Comparison of ENCODE assay signal across 8 mouse cellular contexts in genomic region chr2:144166102-144166750, GRCm38 (mm10).
A peak's percentile ranks its signal among the peaks of the same experiment; 100 is the strongest.
DNase-seq lines count a peak whose midpoint lies in the region; ATAC-seq lines count a peak whose summit lies in the region.

No protein-coding gene starts in this region.

- peak overlapping the region; percentile 86 for H3K9ac ChIP-seq in kidney, embryonic 16.5 days (replicated peaks; ENCODE audit: low read length)
- H3K9ac ChIP-seq in neural tube, embryonic 11.5 days (ENCODE audit: low read length): peak overlapping the region; percentile 82

- DNase-seq in kidney, adult 18-20 months: no peak
- peak; percentile 42 for DNase-seq in embryonic facial prominence, embryonic 10.5 days (ENCODE audit: low spot score)
- peak; percentile 48 for DNase-seq in induced T-regulatory cell, adult 2 months (ENCODE audit: low read depth)
- no peak for DNase-seq in neural tube, embryonic 11.5 days (ENCODE audit: low spot score)
- no peak for DNase-seq in B cell, adult 2 months
- DNase-seq in cerebellum, postnatal 25 days: no peak
- DNase-seq in thymus, postnatal 36 days: no peak

- H3K9me3 ChIP-seq in kidney, embryonic 16.5 days (ENCODE audit: low read length): no peaks in the 10 kb centered on the region
- H3K9me3 ChIP-seq in embryonic facial prominence, embryonic 10.5 days: no peaks in the 10 kb centered on the region
- no peaks in the 10 kb centered on the region; the same call in 1 of the 2 replicates for H3K9me3 ChIP-seq in neural tube, embryonic 11.5 days (ENCODE audit: control insufficient read depth, low read length)

- H3K4me2 ChIP-seq in kidney, embryonic 16.5 days (replicated peaks; ENCODE audit: low read depth, low read length): peak overlapping the region; percentile 83
- H3K4me2 ChIP-seq in neural tube, embryonic 11.5 days (ENCODE audit: low read depth): peak overlapping the region; percentile 93

- H3K4me3 ChIP-seq in kidney, embryonic 16.5 days (ENCODE audit: low read length): peak overlapping the region; percentile 75
- peak overlapping the region; percentile 75 for H3K4me3 ChIP-seq in embryonic facial prominence, embryonic 10.5 days
- H3K4me3 ChIP-seq in neural tube, embryonic 11.5 days (ENCODE audit: low read depth, low read length): peak overlapping the region; percentile 54

- ATAC-seq in kidney, embryonic 16.5 days (ENCODE audit: low FRiP score, low TSS enrichment): no peak
- no peak for ATAC-seq in neural tube, embryonic 11.5 days (ENCODE audit: insufficient read depth, low FRiP score, low TSS enrichment)

- peaks cover 58% of the 10 kb centered on the region for H3K4me1 ChIP-seq in kidney, embryonic 16.5 days (ENCODE audit: insufficient read depth, low read length)
- H3K4me1 ChIP-seq in embryonic facial prominence, embryonic 10.5 days: peaks cover 33% of the 10 kb centered on the region
- H3K4me1 ChIP-seq in neural tube, embryonic 11.5 days (ENCODE audit: control insufficient read depth, insufficient read depth, low read length): peaks cover 3% of the 10 kb centered on the region; the same call in 1 of the 2 replicates

- H3K36me3 ChIP-seq in kidney, embryonic 16.5 days (ENCODE audit: insufficient read depth, low read length): no peaks in the 10 kb centered on the region
- H3K36me3 ChIP-seq in embryonic facial prominence, embryonic 10.5 days (replicated peaks): no peaks in the 10 kb centered on the region
- H3K36me3 ChIP-seq in neural tube, embryonic 11.5 days (ENCODE audit: control insufficient read depth, insufficient read depth, low read length): no peaks in the 10 kb centered on the region

- H3K27me3 ChIP-seq in kidney, embryonic 16.5 days (ENCODE audit: insufficient read depth, low read length): no peaks in the 10 kb centered on the region
- peaks cover 31% of the 10 kb centered on the region for H3K27me3 ChIP-seq in embryonic facial prominence, embryonic 10.5 days (replicated peaks; ENCODE audit: low read depth, poor library complexity, severe bottlenecking)
- H3K27me3 ChIP-seq in neural tube, embryonic 11.5 days (ENCODE audit: control insufficient read depth, insufficient read depth, low read length): 0 out of 2 replicates have a peak, but pooled peaks cover 2% of the 10 kb centered on the region

- 30% methylated on average over 12 of the region's 12 CpGs for WGBS in kidney, embryonic 16.5 days
- 28% methylated on average over 12 of the region's 12 CpGs for WGBS in embryonic facial prominence, embryonic 10.5 days
- WGBS in neural tube, embryonic 11.5 days: 36% methylated on average over 12 of the region's 12 CpGs

- peak overlapping the region; percentile 96 for H3K27ac ChIP-seq in kidney, embryonic 16.5 days (ENCODE audit: low read length)
- H3K27ac ChIP-seq in embryonic facial prominence, embryonic 10.5 days (replicated peaks): peak overlapping the region; percentile 90
- H3K27ac ChIP-seq in neural tube, embryonic 11.5 days (ENCODE audit: low read depth, low read length): no peak overlapping the region

Comparison
In these comparisons a context has a peak if more than half of its experiments do, and no peak if none do; other contexts are left out.
1. DNase-seq: peak in embryonic facial prominence, embryonic 10.5 days (single experiment) and induced T-regulatory cell, adult 2 months (single experiment); none in kidney, adult 18-20 months (single experiment), neural tube, embryonic 11.5 days (single experiment), B cell, adult 2 months (0 of 2), cerebellum, postnatal 25 days (0 of 2) and thymus, postnatal 36 days (0 of 2).
2. Peak in every context shown above with its lines, with median percentiles within 50 percentile points of each other: H3K4me3 ChIP-seq.